Mouse (Mus musculus) small intestine, adult 2 months (tissue): ENCODE results near the gene 4930516K23Rik. TPM values are rescaled to one million over a fixed set of nuclear protein-coding genes. Genes with fewer than 3 reads are reported as not detected.

ENCODE experiments used
- H3K27ac ChIP-seq: fragments of 200-500 bp; 2 replicates; pipeline ENCODE4 v1.5.1; 2012; ENCODE audit warnings: low read depth, low read length, control low read depth, inconsistent platforms; ENCODE audit not compliant: insufficient read depth
- H3K27me3 ChIP-seq: fragments of 200-500 bp; 2 replicates; pipeline ENCODE4 v1.6.1; 2012; ENCODE audit warnings: mild to moderate bottlenecking, moderate library complexity, low read length, inconsistent platforms; ENCODE audit not compliant: control insufficient read depth, insufficient read depth
- H3K36me3 ChIP-seq: fragments of 200-500 bp; 2 replicates; pipeline ENCODE4 v1.6.1; 2012; ENCODE audit warnings: mild to moderate bottlenecking, low read length, control low read depth, inconsistent platforms; ENCODE audit not compliant: control insufficient read depth, insufficient read depth
- H3K4me1 ChIP-seq: fragments of 200-500 bp; 2 replicates; pipeline ENCODE4 v1.6.1; 2012; ENCODE audit warnings: low read length, inconsistent platforms, mixed read lengths; ENCODE audit not compliant: control insufficient read depth, insufficient read depth, insufficient read length
- H3K4me3 ChIP-seq: fragments of 200-500 bp; 2 replicates; pipeline ENCODE4 v1.5.1; 2012; ENCODE audit warnings: low read depth, mild to moderate bottlenecking, control low read depth, inconsistent platforms, low read length, moderate library complexity
- CTCF ChIP-seq: fragments of 200-500 bp; IDR thresholded peaks from 2 replicates; pipeline ENCODE4 v1.5.1; 2012; ENCODE audit warnings: low read depth, mild to moderate bottlenecking, control low read depth, inconsistent platforms, low read length, moderate library complexity, mixed read lengths; ENCODE audit not compliant: insufficient replicate concordance, insufficient read length; ENCODE audit errors: extremely low read depth
- POLR2A ChIP-seq: fragments of 200-500 bp; IDR thresholded peaks from 2 replicates; pipeline ENCODE4 v1.6.1; 2012; ENCODE audit warnings: low read depth, mild to moderate bottlenecking, control low read depth, inconsistent platforms, low read length, moderate library complexity
- WGBS: fragments of 180-500 bp; shearing (Covaris S2); methylation state at CpG from one replicate; pipeline ENCODE4 v1.1.7; 2018; 5-methylcytosine and 5-hydroxymethylcytosine counted together
- polyA plus RNA-seq: library from polyadenylated mRNA; depleted of rRNA; stranded (reverse); fragments of >200 nt; gene quantifications from 2 replicates; pipeline ENCODE4 v1.2.3, GENCODE M21; 2012; rRNA removed

The 4930516K23Rik gene
- polyA plus RNA-seq = not detected in 2 replicates

- Histone ChIP-seq H3K27me3 (no peaks in the 10 kb centered on the region), H3K27ac (no peak within 1 kb of the TSS), H3K36me3 (no peaks in the 10 kb centered on the region), H3K4me1 (no peaks in the 10 kb centered on the region), H3K4me3 (no peak within 1 kb of the TSS)
- 50% methylated on average over 2 of the region's 2 CpGs for WGBS
- TF ChIP-seq POLR2A = no peak
- no peak for TF ChIP-seq CTCF
Measured at GRCm38 (mm10) chr7:104061345-104061744, at the start of gene 4930516K23Rik. Gene 4930516K23Rik (minus strand): TSS chr7:104061445.

- H3K4me1 ChIP-seq = no peaks in the 10 kb centered on the region
- no peak for TF ChIP-seq CTCF
- no peak for TF ChIP-seq POLR2A
- no peak within 1 kb of the TSS for H3K27ac ChIP-seq
Measured at GRCm38 (mm10) chr7:104104757-104104972, 43.4 kb upstream of the 4930516K23Rik start, which contains the start of gene Olfr646. Gene Olfr646 (plus strand): TSS chr7:104104873.

GRCm38 (mm10) chr7:104103913-104104756, 42.9 kb upstream of the 4930516K23Rik start:
- no peaks in the 10 kb centered on the region for H3K36me3 ChIP-seq
- no peaks in the 10 kb centered on the region for H3K4me1 ChIP-seq
- no peaks in the 10 kb centered on the region for H3K27me3 ChIP-seq
- H3K4me3 ChIP-seq = no peak overlapping the region
- H3K27ac ChIP-seq = no peak overlapping the region
- TF ChIP-seq POLR2A (no peak), CTCF (no peak)
- WGBS = 55% methylated on average over 4 of the region's 4 CpGs

More at GRCm38 (mm10) chr7:104104757-104104972, 43.4 kb upstream of the 4930516K23Rik start, which contains the start of gene Olfr646:
- no peaks in the 10 kb centered on the region for H3K36me3 ChIP-seq
- no peaks in the 10 kb centered on the region for H3K27me3 ChIP-seq
- H3K4me3 ChIP-seq = no peak within 1 kb of the TSS

- no peak for TF ChIP-seq CTCF
- TF ChIP-seq POLR2A = no peak
- 58% methylated on average over 1 of the region's 1 CpGs for WGBS
- Histone ChIP-seq H3K4me3 (no peak within 1 kb of the TSS), H3K4me1 (no peaks in the 10 kb centered on the region), H3K36me3 (no peaks in the 10 kb centered on the region), H3K27me3 (no peaks in the 10 kb centered on the region), H3K27ac (no peak within 1 kb of the TSS)
Measured at GRCm38 (mm10) chr7:104085365-104085764, 24.1 kb upstream of the 4930516K23Rik start, which contains the start of gene Olfr645. Gene Olfr645 (minus strand): TSS chr7:104085465.

GRCm38 (mm10) chr7:104071769-104072168, 10.5 kb upstream of the 4930516K23Rik start, which contains the start of gene Olfr644:
Gene Olfr644 (minus strand): TSS chr7:104071869.
- H3K27ac ChIP-seq = no peak within 1 kb of the TSS
- no peaks in the 10 kb centered on the region for H3K36me3 ChIP-seq
- no peaks in the 10 kb centered on the region for H3K4me1 ChIP-seq
- no peaks in the 10 kb centered on the region for H3K27me3 ChIP-seq
- H3K4me3 ChIP-seq = no peak within 1 kb of the TSS
- TF ChIP-seq POLR2A = no peak
- TF ChIP-seq CTCF = no peak
- 53% methylated on average over 2 of the region's 2 CpGs for WGBS

GRCm38 (mm10) chr7:104059215-104059614, 2.0 kb downstream of the 4930516K23Rik start:
- no peak overlapping the region for H3K27ac ChIP-seq
- no peaks in the 10 kb centered on the region for H3K27me3 ChIP-seq
- no peaks in the 10 kb centered on the region for H3K4me1 ChIP-seq
- H3K4me3 ChIP-seq = no peak overlapping the region
- TF ChIP-seq POLR2A (no peak), CTCF (no peak)
- H3K36me3 ChIP-seq = no peaks in the 10 kb centered on the region
- 88% methylated on average over 1 of the region's 1 CpGs for WGBS

- Histone ChIP-seq H3K36me3 (no peaks in the 10 kb centered on the region), H3K4me1 (no peaks in the 10 kb centered on the region), H3K27ac (no peak within 1 kb of the TSS), H3K27me3 (no peaks in the 10 kb centered on the region), H3K4me3 (no peak within 1 kb of the TSS)
- WGBS = 58% methylated on average over 1 of the region's 1 CpGs
- no peak for TF ChIP-seq CTCF
- TF ChIP-seq POLR2A = no peak
Measured at GRCm38 (mm10) chr7:104052566-104052965, 8.7 kb downstream of the 4930516K23Rik start, which contains the start of gene Olfr642. Gene Olfr642 (minus strand): TSS chr7:104052666.
